Mouse (Mus musculus): Measurements from ENCODE around the gene Exoc3l2. TPM values are rescaled to one million over a fixed set of nuclear protein-coding genes. Genes with fewer than 3 reads are reported as not detected.
A peak's percentile ranks its signal among the peaks of the same experiment; 100 is the strongest.

The Exoc3l2 gene
- polyA plus RNA-seq, 1 experiment: 3.0 TPM

DNA sequence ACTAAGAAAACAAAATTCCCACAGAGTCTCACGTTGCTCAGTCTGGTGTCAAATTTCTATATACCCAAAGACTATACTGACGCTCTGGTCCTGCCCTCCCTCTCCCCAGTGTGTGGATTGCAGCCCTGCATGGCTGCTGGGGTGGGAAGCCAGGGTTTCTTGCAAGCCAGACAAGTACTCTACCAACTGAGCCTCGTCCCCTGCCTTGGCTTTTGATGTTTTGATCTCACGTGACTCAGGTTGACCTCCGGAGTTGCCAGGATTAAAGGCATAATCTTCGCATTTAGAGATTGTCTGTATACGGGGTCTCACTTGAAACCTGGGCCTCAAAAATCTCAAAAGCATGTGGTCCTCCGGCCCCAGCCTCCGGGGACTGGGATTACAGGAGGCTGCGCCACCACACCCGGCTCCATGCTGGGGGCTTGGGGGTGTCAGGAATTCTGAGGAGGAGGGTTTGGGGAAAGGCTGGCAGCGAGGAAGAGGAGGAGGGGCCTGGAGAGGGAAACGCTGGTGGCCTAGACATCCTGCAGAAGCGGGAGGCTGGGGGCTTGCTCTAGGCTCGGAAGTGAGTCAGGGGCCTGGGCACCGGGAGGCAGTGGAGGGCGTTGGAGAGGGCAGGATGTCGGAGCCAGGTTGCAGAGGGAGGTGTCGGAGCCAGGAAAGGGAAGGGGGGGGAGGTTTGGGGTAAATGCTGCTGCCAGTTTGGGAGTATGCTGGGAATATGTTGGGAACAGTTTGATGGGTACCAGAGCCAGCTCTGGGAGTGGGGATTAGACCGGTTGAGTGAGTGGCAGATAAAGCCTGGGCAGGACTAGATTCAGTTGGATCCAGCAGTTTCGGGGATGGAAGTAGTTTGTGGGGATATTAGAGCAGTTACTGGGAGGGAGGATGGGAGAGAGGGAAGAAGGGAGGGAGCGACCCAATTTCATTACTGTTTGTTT is 1.5 kb downstream of the Exoc3l2 start:
- Histone ChIP-seq H3K4me1 (ENCODE audit: control insufficient read depth, insufficient read depth, low read length) (peaks cover 4% of the 10 kb centered on the region), H3K27ac (ENCODE audit: insufficient read depth, low read length) (no peak overlapping the region), H3K9me3 (replicated peaks; ENCODE audit: control insufficient read depth, insufficient read depth, low read length, poor library complexity, severe bottlenecking) (no peaks in the 10 kb centered on the region), H3K36me3 (ENCODE audit: control insufficient read depth, insufficient read depth, low read length, poor library complexity, severe bottlenecking) (no peaks in the 10 kb centered on the region), H3K27me3 (ENCODE audit: control insufficient read depth, insufficient read depth, low read length, poor library complexity, severe bottlenecking) (no peaks in the 10 kb centered on the region), H3K9ac (ENCODE audit: low read depth, poor library complexity, severe bottlenecking) (peak overlapping the region; percentile 7; the same call in 1 of the 2 replicates), H3K4me3 (ENCODE audit: low read depth, low read length) (peak overlapping the region; percentile 13; the same call in 1 of the 2 replicates)
- TF ChIP-seq POLR2A (IDR thresholded peaks at IDR 0.05; ENCODE audit: insufficient read depth, low read length) (no peak), CTCF (IDR thresholded peaks at IDR 0.05; ENCODE audit: low read depth, low read length) (no peak), EP300 (IDR thresholded peaks at IDR 0.05; ENCODE audit: insufficient read depth, low read depth, low read length) (no peak)

DNA sequence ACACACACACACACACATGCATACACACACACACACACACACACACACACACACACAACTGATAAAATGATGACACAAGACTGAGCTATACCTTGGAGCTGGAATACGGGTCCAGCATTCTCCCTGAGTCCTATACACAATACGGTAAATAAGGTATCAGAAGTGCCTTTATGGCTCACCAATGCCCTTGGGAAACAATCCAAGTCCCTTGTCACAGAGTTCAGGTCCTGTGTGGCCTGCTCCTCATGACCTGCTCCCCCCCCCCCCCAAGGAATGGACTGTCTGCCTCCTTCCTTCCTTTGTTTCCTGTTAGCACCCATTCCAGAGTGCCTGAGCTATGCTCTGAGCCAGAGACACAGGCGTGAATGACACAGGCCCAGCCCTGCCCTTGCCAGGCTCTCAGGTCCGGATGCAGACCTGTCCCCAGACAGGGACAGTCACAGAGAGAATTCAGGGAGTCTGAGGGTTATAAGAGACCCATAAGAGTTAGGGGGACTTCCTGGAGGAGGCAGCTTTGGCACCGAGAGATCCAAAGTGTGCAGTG is 3.5 kb downstream of the Exoc3l2 start:
- Histone ChIP-seq H3K27ac (ENCODE audit: insufficient read depth, low read length) (no peak overlapping the region), H3K27me3 (ENCODE audit: control insufficient read depth, insufficient read depth, low read length, poor library complexity, severe bottlenecking) (no peaks in the 10 kb centered on the region), H3K4me1 (ENCODE audit: control insufficient read depth, insufficient read depth, low read length) (peaks cover 4% of the 10 kb centered on the region), H3K4me3 (ENCODE audit: low read depth, low read length) (no peak overlapping the region), H3K9ac (ENCODE audit: low read depth, poor library complexity, severe bottlenecking) (no peak overlapping the region), H3K9me3 (replicated peaks; ENCODE audit: control insufficient read depth, insufficient read depth, low read length, poor library complexity, severe bottlenecking) (no peaks in the 10 kb centered on the region), H3K36me3 (ENCODE audit: control insufficient read depth, insufficient read depth, low read length, poor library complexity, severe bottlenecking) (no peaks in the 10 kb centered on the region)
- TF ChIP-seq EP300 (IDR thresholded peaks at IDR 0.05; ENCODE audit: insufficient read depth, low read depth, low read length) (no peak), POLR2A (IDR thresholded peaks at IDR 0.05; ENCODE audit: insufficient read depth, low read length) (no peak), CTCF (IDR thresholded peaks at IDR 0.05; ENCODE audit: low read depth, low read length) (no peak)

DNA sequence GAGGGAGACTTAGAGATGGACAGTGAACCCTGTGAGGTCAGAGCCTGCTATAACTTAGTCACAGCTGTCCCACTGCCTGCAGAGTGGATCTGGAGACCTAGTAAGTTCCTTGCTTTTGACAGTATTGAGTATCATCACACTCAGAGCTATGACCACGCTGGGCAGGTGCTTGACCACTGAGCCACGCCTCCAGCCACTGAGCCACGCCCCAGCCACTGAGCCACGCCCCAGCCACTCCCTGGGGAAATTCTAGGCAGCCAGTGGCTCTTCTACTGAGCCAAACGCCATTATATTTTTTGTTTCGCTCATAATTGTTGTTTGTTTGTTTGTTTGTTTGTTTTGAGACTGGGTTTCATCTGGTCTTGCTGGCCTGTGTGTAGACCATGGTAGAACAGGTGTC is 4.5 kb downstream of the Exoc3l2 start:
- Histone ChIP-seq H3K9ac (ENCODE audit: low read depth, poor library complexity, severe bottlenecking) (no peak overlapping the region), H3K9me3 (replicated peaks; ENCODE audit: control insufficient read depth, insufficient read depth, low read length, poor library complexity, severe bottlenecking) (no peaks in the 10 kb centered on the region), H3K4me3 (ENCODE audit: low read depth, low read length) (no peak overlapping the region), H3K27ac (ENCODE audit: insufficient read depth, low read length) (no peak overlapping the region), H3K4me1 (ENCODE audit: control insufficient read depth, insufficient read depth, low read length) (peaks cover 4% of the 10 kb centered on the region), H3K27me3 (ENCODE audit: control insufficient read depth, insufficient read depth, low read length, poor library complexity, severe bottlenecking) (no peaks in the 10 kb centered on the region), H3K36me3 (ENCODE audit: control insufficient read depth, insufficient read depth, low read length, poor library complexity, severe bottlenecking) (no peaks in the 10 kb centered on the region)
- TF ChIP-seq CTCF (IDR thresholded peaks at IDR 0.05; ENCODE audit: low read depth, low read length) (no peak), EP300 (IDR thresholded peaks at IDR 0.05; ENCODE audit: insufficient read depth, low read depth, low read length) (no peak), POLR2A (IDR thresholded peaks at IDR 0.05; ENCODE audit: insufficient read depth, low read length) (no peak)

DNA sequence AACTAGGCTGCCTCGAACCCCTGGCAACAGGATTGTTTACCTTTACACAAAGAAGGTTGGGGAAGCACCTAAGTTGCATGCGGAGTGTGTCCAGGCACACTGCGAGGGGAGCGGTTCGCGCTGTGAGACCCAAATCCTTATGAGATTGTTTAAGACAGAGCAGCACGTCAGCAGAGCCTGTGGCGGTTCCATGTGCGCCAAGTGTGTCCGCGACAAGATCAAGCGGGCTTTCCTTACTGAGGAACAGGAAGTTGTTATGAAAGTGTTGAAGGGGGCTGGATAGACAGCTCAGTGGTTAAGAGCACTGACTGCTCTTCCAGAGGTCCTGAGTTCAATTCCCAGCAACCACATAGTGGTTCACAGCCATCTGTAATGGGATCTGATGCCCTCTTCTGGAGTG is 5.1 kb downstream of the Exoc3l2 start:
- H3K4me3 ChIP-seq (ENCODE audit: low read depth, low read length): no peak overlapping the region
- peaks cover 4% of the 10 kb centered on the region for H3K4me1 ChIP-seq (ENCODE audit: control insufficient read depth, insufficient read depth, low read length)
- H3K27ac ChIP-seq (ENCODE audit: insufficient read depth, low read length): no peak overlapping the region
- no peaks in the 10 kb centered on the region for H3K36me3 ChIP-seq (ENCODE audit: control insufficient read depth, insufficient read depth, low read length, poor library complexity, severe bottlenecking)
- H3K9me3 ChIP-seq (replicated peaks; ENCODE audit: control insufficient read depth, insufficient read depth, low read length, poor library complexity, severe bottlenecking): no peaks in the 10 kb centered on the region
- H3K9ac ChIP-seq (ENCODE audit: low read depth, poor library complexity, severe bottlenecking): no peak overlapping the region
- no peak for TF ChIP-seq EP300 (IDR thresholded peaks at IDR 0.05; ENCODE audit: insufficient read depth, low read depth, low read length)
- TF ChIP-seq POLR2A (IDR thresholded peaks at IDR 0.05; ENCODE audit: insufficient read depth, low read length): no peak
- TF ChIP-seq CTCF (IDR thresholded peaks at IDR 0.05; ENCODE audit: low read depth, low read length): no peak
- no peaks in the 10 kb centered on the region for H3K27me3 ChIP-seq (ENCODE audit: control insufficient read depth, insufficient read depth, low read length, poor library complexity, severe bottlenecking)

DNA sequence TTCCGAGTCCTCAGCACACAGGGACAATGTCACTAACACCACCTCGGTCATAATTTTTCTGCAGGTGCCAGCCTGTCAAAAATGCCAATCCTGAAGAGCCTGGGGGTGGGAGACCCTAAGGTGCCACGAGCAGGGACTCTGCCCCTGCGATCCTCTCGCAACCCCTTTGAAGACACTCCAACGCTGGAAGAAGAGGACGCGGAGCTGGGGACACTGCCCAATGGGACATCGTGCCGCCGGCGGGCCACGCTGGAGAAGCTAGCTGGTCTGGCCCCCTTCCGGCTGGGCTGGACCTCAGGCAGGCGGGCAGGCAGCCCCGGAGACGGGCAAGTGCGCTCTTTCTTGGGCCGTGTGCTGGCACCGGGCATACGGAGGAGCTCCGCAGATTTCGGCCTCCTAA is 6.3 kb downstream of the Exoc3l2 start:
- Histone ChIP-seq H3K9me3 (replicated peaks; ENCODE audit: control insufficient read depth, insufficient read depth, low read length, poor library complexity, severe bottlenecking) (no peaks in the 10 kb centered on the region), H3K9ac (ENCODE audit: low read depth, poor library complexity, severe bottlenecking) (peak overlapping the region; percentile 49), H3K4me3 (ENCODE audit: low read depth, low read length) (peak overlapping the region; percentile 22), H3K27ac (ENCODE audit: insufficient read depth, low read length) (no peak overlapping the region), H3K27me3 (ENCODE audit: control insufficient read depth, insufficient read depth, low read length, poor library complexity, severe bottlenecking) (no peaks in the 10 kb centered on the region), H3K36me3 (ENCODE audit: control insufficient read depth, insufficient read depth, low read length, poor library complexity, severe bottlenecking) (no peaks in the 10 kb centered on the region), H3K4me1 (ENCODE audit: control insufficient read depth, insufficient read depth, low read length) (peaks cover 4% of the 10 kb centered on the region)
- TF ChIP-seq POLR2A (IDR thresholded peaks at IDR 0.05; ENCODE audit: insufficient read depth, low read length) (no peak), CTCF (IDR thresholded peaks at IDR 0.05; ENCODE audit: low read depth, low read length) (no peak), EP300 (IDR thresholded peaks at IDR 0.05; ENCODE audit: insufficient read depth, low read depth, low read length) (no peak)

DNA sequence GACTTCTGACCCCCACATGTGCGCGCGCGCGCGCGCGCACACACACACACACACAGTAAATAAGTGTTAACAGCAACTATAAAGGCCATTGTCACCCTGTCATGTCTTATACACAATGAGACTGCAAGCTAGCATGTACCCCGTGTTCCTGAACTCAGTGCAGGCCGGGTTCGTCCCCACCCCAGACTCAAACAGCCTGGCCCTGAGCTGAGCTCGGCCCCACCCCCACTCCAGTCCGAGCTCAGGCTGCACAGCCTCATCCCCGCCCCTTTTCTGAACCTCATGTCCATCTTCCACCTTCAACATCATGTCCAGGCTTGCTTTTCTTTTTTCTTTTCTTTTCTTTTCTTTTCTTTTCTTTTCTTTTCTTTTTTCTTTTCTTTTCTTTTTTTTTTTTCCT is 7.2 kb downstream of the Exoc3l2 start:
- peaks cover 4% of the 10 kb centered on the region for H3K4me1 ChIP-seq (ENCODE audit: control insufficient read depth, insufficient read depth, low read length)
- no peaks in the 10 kb centered on the region for H3K27me3 ChIP-seq (ENCODE audit: control insufficient read depth, insufficient read depth, low read length, poor library complexity, severe bottlenecking)
- no peak overlapping the region for H3K27ac ChIP-seq (ENCODE audit: insufficient read depth, low read length)
- H3K36me3 ChIP-seq (ENCODE audit: control insufficient read depth, insufficient read depth, low read length, poor library complexity, severe bottlenecking): no peaks in the 10 kb centered on the region
- H3K4me3 ChIP-seq (ENCODE audit: low read depth, low read length): no peak overlapping the region
- no peaks in the 10 kb centered on the region for H3K9me3 ChIP-seq (replicated peaks; ENCODE audit: control insufficient read depth, insufficient read depth, low read length, poor library complexity, severe bottlenecking)
- TF ChIP-seq EP300 (IDR thresholded peaks at IDR 0.05; ENCODE audit: insufficient read depth, low read depth, low read length): no peak
- no peak for TF ChIP-seq POLR2A (IDR thresholded peaks at IDR 0.05; ENCODE audit: insufficient read depth, low read length)
- TF ChIP-seq CTCF (IDR thresholded peaks at IDR 0.05; ENCODE audit: low read depth, low read length): no peak
- no peak overlapping the region for H3K9ac ChIP-seq (ENCODE audit: low read depth, poor library complexity, severe bottlenecking)

Measured in ES-Bruce4 (cell line).